Mouse (Mus musculus) midbrain, embryonic 14.5 days (tissue): ENCODE results near the gene Vmn2r52. TPM values are rescaled to one million over a fixed set of nuclear protein-coding genes. Genes with fewer than 3 reads are reported as not detected.
"Not testable (repeated sequence)": the region's sequence is repeated elsewhere in the genome, so short reads cannot be mapped to it uniquely, and the experiment has no call there.

Source experiments
- ATAC-seq: fragments of 200-750 bp; cut with Nextera tagmentation; 2 replicates; pipeline ENCODE4 v1.8.0; 2017; ENCODE audit warnings: moderate number of reproducible peaks, moderate library complexity; ENCODE audit not compliant: low FRiP score, low TSS enrichment
- DNase-seq: peaks from one replicate; pipeline ENCODE4 v3.0.0-alpha.2; 2015
- H3K27ac ChIP-seq: fragments of 300-500 bp; sonication (generic); replicated peaks from 2 replicates; pipeline ENCODE4 v1.5.1; 2014; ENCODE audit warnings: mild to moderate bottlenecking, low read depth, low read length, moderate library complexity
- H3K27me3 ChIP-seq: fragments of 300-500 bp; sonication (generic); 2 replicates; pipeline ENCODE4 v1.6.1; 2014; ENCODE audit warnings: low read length, control low read depth, mixed read lengths; ENCODE audit not compliant: control insufficient read depth, insufficient read depth
- H3K36me3 ChIP-seq: fragments of 300-500 bp; sonication (generic); 2 replicates; pipeline ENCODE4 v1.6.1; 2014; ENCODE audit warnings: low read length, control low read depth; ENCODE audit not compliant: control insufficient read depth, insufficient read depth
- H3K4me1 ChIP-seq: fragments of 300-500 bp; sonication (generic); 2 replicates; pipeline ENCODE4 v1.6.1; 2014; ENCODE audit warnings: mild to moderate bottlenecking, antibody characterized with exemption, low read length, control low read depth; ENCODE audit not compliant: control insufficient read depth, insufficient read depth
- H3K4me2 ChIP-seq: fragments of 300-500 bp; sonication (generic); 2 replicates; pipeline ENCODE4 v1.6.1; 2014; ENCODE audit warnings: mild to moderate bottlenecking, low read length, moderate library complexity
- H3K4me3 ChIP-seq: fragments of 300-500 bp; sonication (generic); replicated peaks from 2 replicates; pipeline ENCODE4 v1.5.1; 2014; ENCODE audit warnings: low read depth, low read length
- H3K9ac ChIP-seq: fragments of 300-500 bp; sonication (generic); replicated peaks from 2 replicates; pipeline ENCODE4 v1.6.1; 2014; ENCODE audit warnings: mild to moderate bottlenecking, low read length, moderate library complexity
- H3K9me3 ChIP-seq: fragments of 300-500 bp; sonication (generic); 2 replicates; pipeline ENCODE4 v1.6.1; 2016; ENCODE audit warnings: low read length, control low read depth, mixed read lengths; ENCODE audit not compliant: control insufficient read depth
- WGBS: fragments of 180-500 bp; shearing (Covaris S2); extraction: QIAGEN DNeasy Blood & Tissue Kit; methylation state at CpG from one replicate; pipeline ENCODE4 v1.1.7; 2014; 5-methylcytosine and 5-hydroxymethylcytosine counted together
- polyA plus RNA-seq: library from polyadenylated mRNA; unstranded; fragments of >200 nt; fragmentation: Nextera tagmentation; extraction: Ambion mirVana; gene quantifications from 2 replicates; pipeline ENCODE4 v1.2.1, GENCODE M21; 2014

Vmn2r52 gene
- polyA plus RNA-seq: not detected in 2 replicates

DNA sequence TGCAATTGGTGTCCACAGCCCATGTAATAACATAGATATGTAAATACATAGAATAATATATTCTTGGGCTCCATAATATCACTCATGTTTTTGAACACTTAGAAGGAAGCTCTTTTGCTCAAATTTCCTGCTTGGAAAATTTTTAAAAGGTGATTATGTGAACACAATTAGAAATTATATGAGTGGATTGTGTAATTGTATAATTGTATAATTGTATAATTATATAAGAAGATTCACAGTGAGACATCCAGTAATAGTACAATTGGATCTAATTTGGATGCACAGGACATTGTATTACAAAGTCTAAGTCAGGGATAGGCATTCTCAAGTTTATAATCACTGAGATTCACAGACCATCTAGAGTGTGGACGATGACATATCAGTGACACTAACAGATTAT, at the start of gene Vmn2r52:
Gene Vmn2r52, minus strand, starts transcription at position 101 of the 400 bp plus-strand sequence.
- peaks cover 12% of the 10 kb centered on the region for H3K9me3 ChIP-seq
- H3K9ac ChIP-seq: no peak within 1 kb of the TSS
- ATAC-seq (no peak), DNase-seq (no peak)
- H3K27me3 ChIP-seq: no peaks in the 10 kb centered on the region
- WGBS: 83% methylated on average over 1 of the region's 1 CpGs
- no peaks in the 10 kb centered on the region for H3K4me1 ChIP-seq
- no peak within 1 kb of the TSS for H3K4me3 ChIP-seq
- no peak within 1 kb of the TSS for H3K27ac ChIP-seq
- no peak within 1 kb of the TSS for H3K4me2 ChIP-seq
- no peaks in the 10 kb centered on the region for H3K36me3 ChIP-seq

DNA sequence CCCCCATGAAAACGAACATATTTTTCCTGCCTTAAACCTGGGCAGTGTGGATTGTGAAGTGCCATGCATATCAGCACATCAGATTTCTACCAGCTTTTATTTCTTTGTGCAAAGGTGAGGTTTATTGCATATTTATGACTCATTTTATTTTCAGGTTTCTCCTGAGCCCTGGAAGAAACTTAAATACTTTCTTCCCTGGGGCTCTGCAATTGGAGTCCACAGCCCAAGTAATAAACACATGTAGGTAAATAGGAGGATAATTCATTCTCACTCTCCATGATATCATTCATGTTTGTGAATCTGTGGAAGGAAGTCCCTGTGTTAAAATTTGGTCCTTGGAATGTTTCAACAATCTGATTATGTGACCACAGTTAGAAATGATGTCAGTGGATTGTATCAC, 70.7 kb downstream of the Vmn2r52 start, which contains the start of gene Vmn2r51:
Gene Vmn2r51, minus strand, starts transcription at position 101 of the 400 bp plus-strand sequence.
- not testable (repeated sequence) for H3K9ac ChIP-seq, H3K27ac ChIP-seq, H3K4me2 ChIP-seq, H3K4me3 ChIP-seq, H3K9me3 ChIP-seq, H3K27me3 ChIP-seq, H3K4me1 ChIP-seq, ATAC-seq, H3K36me3 ChIP-seq, DNase-seq
- 56% methylated on average over 1 of the region's 1 CpGs for WGBS

Other genes with a start within 250 kb of the Vmn2r52 start
- gene Vmn2r48, start 223.0 kb downstream of the Vmn2r52 start, polyA plus RNA-seq: not detected in 2 replicates
- gene Vmn2r49, start 184.3 kb downstream of the Vmn2r52 start, polyA plus RNA-seq: not detected in 2 replicates
- not detected in 2 replicates for gene Vmn2r50, start 123.3 kb downstream of the Vmn2r52 start, polyA plus RNA-seq
- gene Vmn2r51, start 70.8 kb downstream of the Vmn2r52 start, polyA plus RNA-seq: not detected in 2 replicates
- gene Vmn1r66, start 101.4 kb upstream of the Vmn2r52 start, polyA plus RNA-seq: not detected in 2 replicates